Mouse (Mus musculus) MEL (cell line): ENCODE data around the gene Pygb.

Experiments
- CTCF ChIP-seq, 3 experiments: IDR thresholded peaks in 2 of 3; conservative IDR thresholded peaks in 1 of 3; 2 replicates each; pipeline ENCODE4 v1.5.1; 2011 to 2012; ENCODE audit warnings: low read length in 3 of 3, low read depth in 2 of 3, mild to moderate bottlenecking in 2 of 3, improper control_type of control experiment in 1 of 3, inconsistent platforms in 1 of 3, mixed read lengths in 1 of 3, moderate library complexity in 1 of 3; ENCODE audit not compliant: control insufficient read depth in 1 of 3, insufficient read depth in 1 of 3, poor library complexity in 1 of 3, severe bottlenecking in 1 of 3
- JUND ChIP-seq: IDR thresholded peaks from 2 replicates; pipeline ENCODE4 v1.6.1; 2011; ENCODE audit warnings: low read depth, mild to moderate bottlenecking, improper control_type of control experiment, low read length
- MAFK ChIP-seq: IDR thresholded peaks from 2 replicates; pipeline ENCODE4 v1.6.1; 2011; ENCODE audit warnings: low read depth, mild to moderate bottlenecking, low read length, improper control_type of control experiment, borderline replicate concordance
- POLR2A ChIP-seq, 2 experiments: IDR thresholded peaks; 2 replicates each; pipeline ENCODE4 v1.6.1; 2011 to 2012; ENCODE audit warnings: low read length in 2 of 2, mild to moderate bottlenecking in 2 of 2, control low read depth in 1 of 2, improper control_type of control experiment in 1 of 2, low read depth in 1 of 2, moderate library complexity in 1 of 2; ENCODE audit not compliant: control insufficient read depth in 1 of 2, insufficient read depth in 1 of 2, poor library complexity in 1 of 2
- RAD21 ChIP-seq: IDR thresholded peaks from 2 replicates; pipeline ENCODE4 v1.6.1; 2011; ENCODE audit warnings: mild to moderate bottlenecking, low read depth, low read length, improper control_type of control experiment
- SIN3A ChIP-seq: IDR thresholded peaks from 2 replicates; pipeline ENCODE4 v1.6.1; 2012; ENCODE audit warnings: low read length, improper control_type of control experiment, inconsistent platforms
- TBP ChIP-seq: IDR thresholded peaks from 2 replicates; pipeline ENCODE4 v1.8.0; 2011; ENCODE audit warnings: low read depth, low read length, improper control_type of control experiment
- UBTF ChIP-seq: IDR thresholded peaks from 2 replicates; pipeline ENCODE4 v1.6.1; 2012; ENCODE audit warnings: low read depth, mild to moderate bottlenecking, inconsistent platforms, low read length, improper control_type of control experiment, moderate library complexity, borderline replicate concordance; ENCODE audit not compliant: insufficient read depth
- ZC3H11A ChIP-seq: IDR thresholded peaks from 2 replicates; pipeline ENCODE4 v1.6.1; 2012; ENCODE audit warnings: low read depth, mild to moderate bottlenecking, inconsistent platforms, low read length, improper control_type of control experiment
- ZMIZ1 ChIP-seq: IDR thresholded peaks from 2 replicates; pipeline ENCODE4 v1.6.1; 2012; ENCODE audit warnings: low read depth, mild to moderate bottlenecking, inconsistent platforms, low read length, improper control_type of control experiment, moderate library complexity

DNA sequence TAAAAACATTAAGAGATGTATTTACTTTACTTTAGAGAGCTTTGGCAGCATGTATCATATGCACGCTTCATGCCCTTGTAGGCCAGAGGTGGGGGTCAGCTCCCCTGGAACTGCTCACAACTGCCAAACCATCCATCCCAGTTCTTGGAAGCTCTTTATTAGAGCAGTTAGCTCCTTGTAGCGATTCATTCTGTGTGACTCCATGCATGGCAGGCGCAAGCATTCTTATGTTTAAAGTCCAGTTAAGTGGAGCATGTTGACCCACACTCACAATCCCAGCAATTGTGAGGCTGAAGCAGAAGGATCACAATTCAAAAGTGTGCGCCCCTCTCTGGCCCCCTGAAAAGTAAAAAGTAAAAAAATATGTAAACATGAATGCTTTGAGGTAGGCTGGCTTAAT is 91.0 kb downstream of the Pygb start:
- TF ChIP-seq JUND (no peak), TBP (no peak), MAFK (no peak), SIN3A (no peak), POLR2A (IDR thresholded peaks at IDR 0.05; ENCODE audit: control insufficient read depth in 1 of 2, insufficient read depth in 1 of 2, low read depth in 1 of 2, low read length in 2 of 2, poor library complexity in 1 of 2) (no peak), ZMIZ1 (no peak), UBTF (no peak), CTCF (IDR thresholded peaks at IDR 0.05 in 2 of 3, conservative IDR thresholded peaks at IDR 0.05 in 1 of 3; ENCODE audit: control insufficient read depth in 1 of 3, insufficient read depth in 1 of 3, low read depth in 2 of 3, low read length in 3 of 3, poor library complexity in 1 of 3, severe bottlenecking in 1 of 3) (no peak), ZC3H11A (no peak), RAD21 (no peak)
